Mouse (Mus musculus): ENCODE measurements at regions not wholly inside any gene's neighbourhood (a gene's known extent, or its start where the extent isn't known, plus 50 kb on each side); places are given as distances from the start of the nearest gene placed in this dataset.

DNA sequence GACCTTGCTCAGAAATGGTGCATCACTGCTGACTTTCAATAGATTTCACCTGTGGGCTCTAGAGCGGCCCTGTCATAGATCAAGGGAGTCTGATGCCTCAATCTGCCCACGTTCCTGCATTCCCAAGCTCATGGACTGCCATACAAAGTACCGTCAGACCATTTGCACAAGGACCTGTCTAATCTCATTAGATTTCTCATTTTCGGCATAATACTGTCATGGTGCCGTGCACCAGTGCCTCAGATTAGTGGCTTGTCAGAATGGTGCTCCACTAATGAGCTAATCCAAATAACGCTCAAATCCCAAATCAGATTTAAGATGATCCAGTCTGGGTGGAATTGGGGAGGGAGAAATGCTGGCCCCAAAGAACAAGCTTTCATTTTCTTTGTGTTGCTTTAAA, 321.1 kb downstream of the Icos start:
- Histone ChIP-seq H3K4me1 (ENCODE audit: insufficient read depth, low read length) (peaks cover 3% of the 10 kb centered on the region; the same call in 1 of the 2 replicates), H3K27me3 (ENCODE audit: insufficient read depth, low read length) (no peaks in the 10 kb centered on the region; the same call in 1 of the 2 replicates), H3K4me3 (ENCODE audit: low read depth, low read length) (no peak overlapping the region), H3K9me3 (ENCODE audit: low read length) (no peaks in the 10 kb centered on the region), H3K36me3 (ENCODE audit: insufficient read depth, low read length) (no peaks in the 10 kb centered on the region), H3K4me2 (ENCODE audit: low read depth, low read length, poor library complexity, severe bottlenecking) (no peak overlapping the region), H3K9ac (replicated peaks; ENCODE audit: low read length, poor library complexity, severe bottlenecking) (no peak overlapping the region), H3K27ac (ENCODE audit: low read depth, low read length) (no peak overlapping the region)
- no peak for DNase-seq (ENCODE audit: low spot score)
- TF ChIP-seq CTCF (IDR thresholded peaks at IDR 0.05): no peak
- WGBS: 38% methylated on average over 6 of the region's 6 CpGs
- ATAC-seq (ENCODE audit: low FRiP score): no peak

DNA sequence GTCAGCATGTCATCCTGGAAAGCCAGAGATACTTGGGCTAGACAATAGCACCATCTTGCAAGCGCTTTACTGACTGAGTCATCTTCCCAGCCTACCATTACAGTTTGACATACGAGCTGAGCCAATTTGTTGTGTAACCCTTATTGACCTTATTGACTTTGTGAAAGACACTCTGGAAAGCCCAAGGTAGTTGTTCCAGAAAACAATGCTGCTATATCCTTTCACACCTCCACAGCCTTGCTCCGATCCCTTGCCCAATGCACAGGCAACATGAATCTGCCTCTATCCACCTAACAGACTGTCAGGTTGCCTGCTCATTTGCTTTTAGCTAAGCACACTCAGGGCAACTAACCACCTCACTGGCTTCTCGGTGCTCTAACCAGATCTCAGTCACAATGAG, 322.8 kb downstream of the Icos start:
- ATAC-seq (ENCODE audit: low FRiP score): no peak

GRCm38 (mm10) chr1:61301041-61302030, 323.6 kb downstream of the Icos start:
- 39% methylated on average over 24 of the region's 24 CpGs for whole genome bisulfite sequencing
- H3K9ac ChIP-seq (replicated peaks; ENCODE audit: low read length, poor library complexity, severe bottlenecking): no peak overlapping the region
- TF ChIP-seq CTCF (IDR thresholded peaks at IDR 0.05): no peak
- no peak for ATAC-seq (ENCODE audit: low FRiP score)
- H3K4me3 ChIP-seq (ENCODE audit: low read depth, low read length): no peak overlapping the region
- peaks cover 3% of the 10 kb centered on the region; the same call in 1 of the 2 replicates for H3K4me1 ChIP-seq (ENCODE audit: insufficient read depth, low read length)
- no peaks in the 10 kb centered on the region for H3K9me3 ChIP-seq (ENCODE audit: low read length)
- H3K27ac ChIP-seq (ENCODE audit: low read depth, low read length): no peak overlapping the region
- DNase-seq (ENCODE audit: low spot score): peak; percentile 48
- no peaks in the 10 kb centered on the region; the same call in 1 of the 2 replicates for H3K27me3 ChIP-seq (ENCODE audit: insufficient read depth, low read length)
- no peaks in the 10 kb centered on the region for H3K36me3 ChIP-seq (ENCODE audit: insufficient read depth, low read length)
- H3K4me2 ChIP-seq (ENCODE audit: low read depth, low read length, poor library complexity, severe bottlenecking): no peak overlapping the region

More for the DNA sequence above, 322.8 kb downstream of the Icos start:
- Histone ChIP-seq H3K27me3 (ENCODE audit: insufficient read depth, low read length) (no peaks in the 10 kb centered on the region; the same call in 1 of the 2 replicates), H3K9me3 (ENCODE audit: low read length) (no peaks in the 10 kb centered on the region), H3K27ac (ENCODE audit: low read depth, low read length) (no peak overlapping the region), H3K4me2 (ENCODE audit: low read depth, low read length, poor library complexity, severe bottlenecking) (no peak overlapping the region), H3K4me1 (ENCODE audit: insufficient read depth, low read length) (peaks cover 3% of the 10 kb centered on the region; the same call in 1 of the 2 replicates), H3K9ac (replicated peaks; ENCODE audit: low read length, poor library complexity, severe bottlenecking) (no peak overlapping the region), H3K4me3 (ENCODE audit: low read depth, low read length) (no peak overlapping the region), H3K36me3 (ENCODE audit: insufficient read depth, low read length) (no peaks in the 10 kb centered on the region)
- DNase-seq (ENCODE audit: low spot score): no peak
- whole genome bisulfite sequencing: 58% methylated on average over 4 of the region's 4 CpGs
- TF ChIP-seq CTCF (IDR thresholded peaks at IDR 0.05): no peak

DNA sequence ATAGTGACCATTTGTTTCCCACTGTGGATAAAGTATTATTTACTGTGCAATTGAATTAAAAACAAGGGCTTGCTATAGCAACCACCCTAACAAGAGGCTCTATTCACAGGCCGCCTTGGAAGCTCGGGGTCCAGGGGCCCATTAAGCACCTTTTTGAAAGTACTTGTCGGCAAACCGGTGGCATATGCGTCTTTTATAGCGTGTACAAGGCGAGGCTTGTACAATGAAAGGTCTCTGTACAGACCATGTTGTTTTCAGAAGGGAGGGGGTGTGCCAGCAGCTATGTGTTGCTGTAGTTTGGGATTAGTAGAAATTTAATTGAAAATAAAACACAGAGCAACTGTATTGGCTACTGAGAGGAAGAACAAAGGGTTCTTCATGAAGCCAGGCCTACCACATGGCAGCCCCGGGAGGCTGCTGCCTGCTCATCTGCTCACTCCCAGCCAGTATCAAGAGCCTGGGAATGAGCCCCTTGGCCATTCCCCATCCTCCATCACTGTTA, 324.9 kb downstream of the Icos start:
- Histone ChIP-seq H3K27me3 (ENCODE audit: insufficient read depth, low read length) (no peaks in the 10 kb centered on the region; the same call in 1 of the 2 replicates), H3K4me3 (ENCODE audit: low read depth, low read length) (no peak overlapping the region), H3K36me3 (ENCODE audit: insufficient read depth, low read length) (no peaks in the 10 kb centered on the region), H3K4me2 (ENCODE audit: low read depth, low read length, poor library complexity, severe bottlenecking) (no peak overlapping the region), H3K27ac (ENCODE audit: low read depth, low read length) (no peak overlapping the region), H3K4me1 (ENCODE audit: insufficient read depth, low read length) (peaks cover 3% of the 10 kb centered on the region; the same call in 1 of the 2 replicates), H3K9me3 (ENCODE audit: low read length) (no peaks in the 10 kb centered on the region), H3K9ac (replicated peaks; ENCODE audit: low read length, poor library complexity, severe bottlenecking) (no peak overlapping the region)
- no peak for TF ChIP-seq CTCF (IDR thresholded peaks at IDR 0.05)
- ATAC-seq (ENCODE audit: low FRiP score): no peak
- DNase-seq (ENCODE audit: low spot score): peak; percentile 30
- 44% methylated on average over 8 of the region's 8 CpGs for WGBS

GRCm38 (mm10) chr1:61306296-61306695, 328.6 kb downstream of the Icos start:
- no peaks in the 10 kb centered on the region for H3K36me3 ChIP-seq (ENCODE audit: insufficient read depth, low read length)
- H3K9ac ChIP-seq (replicated peaks; ENCODE audit: low read length, poor library complexity, severe bottlenecking): no peak overlapping the region
- H3K27me3 ChIP-seq (ENCODE audit: insufficient read depth, low read length): no peaks in the 10 kb centered on the region; the same call in 1 of the 2 replicates
- no peak overlapping the region for H3K4me3 ChIP-seq (ENCODE audit: low read depth, low read length)
- TF ChIP-seq CTCF (IDR thresholded peaks at IDR 0.05): no peak
- DNase-seq (ENCODE audit: low spot score): no peak
- no peaks in the 10 kb centered on the region for H3K9me3 ChIP-seq (ENCODE audit: low read length)
- H3K4me2 ChIP-seq (ENCODE audit: low read depth, low read length, poor library complexity, severe bottlenecking): no peak overlapping the region
- 59% methylated on average over 8 of the region's 8 CpGs for WGBS
- peaks cover 3% of the 10 kb centered on the region; the same call in 1 of the 2 replicates for H3K4me1 ChIP-seq (ENCODE audit: insufficient read depth, low read length)
- H3K27ac ChIP-seq (ENCODE audit: low read depth, low read length): no peak overlapping the region
- ATAC-seq (ENCODE audit: low FRiP score): no peak

DNA sequence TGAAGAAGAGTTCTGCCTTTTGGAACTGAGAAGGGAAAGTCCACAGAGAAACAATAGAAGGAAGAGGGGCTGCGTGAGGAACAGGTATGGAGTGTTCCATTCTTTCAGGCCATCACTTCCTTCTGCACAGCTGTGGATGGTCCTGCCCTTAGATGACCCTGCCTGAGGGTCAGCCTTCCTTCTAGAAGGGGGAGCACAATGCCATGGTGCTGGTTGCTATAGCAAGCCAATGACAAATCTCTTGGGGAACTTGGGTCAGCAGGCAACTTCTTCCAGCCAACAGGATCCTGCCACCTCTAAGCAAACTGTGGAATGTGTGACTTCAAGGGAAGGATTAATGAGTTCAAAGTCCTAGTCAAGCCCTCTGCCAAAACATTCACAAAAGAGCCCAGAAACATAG, 329.1 kb upstream of the Pard3b start:
- Histone ChIP-seq H3K4me3 (ENCODE audit: low read depth, low read length) (no peak overlapping the region), H3K27me3 (ENCODE audit: insufficient read depth, low read length) (no peaks in the 10 kb centered on the region; the same call in 1 of the 2 replicates), H3K9ac (replicated peaks; ENCODE audit: low read length, poor library complexity, severe bottlenecking) (no peak overlapping the region), H3K27ac (ENCODE audit: low read depth, low read length) (no peak overlapping the region), H3K4me1 (ENCODE audit: insufficient read depth, low read length) (no peaks in the 10 kb centered on the region), H3K9me3 (ENCODE audit: low read length) (no peaks in the 10 kb centered on the region), H3K36me3 (ENCODE audit: insufficient read depth, low read length) (no peaks in the 10 kb centered on the region), H3K4me2 (ENCODE audit: low read depth, low read length, poor library complexity, severe bottlenecking) (no peak overlapping the region)
- ATAC-seq (ENCODE audit: low FRiP score) (no peak), DNase-seq (ENCODE audit: low spot score) (peak; percentile 44)
- WGBS: 75% methylated on average over 1 of the region's 1 CpGs
- TF ChIP-seq CTCF (IDR thresholded peaks at IDR 0.05): no peak
